Mouse (Mus musculus): ENCODE measurements around the gene A1cf. TPM values are rescaled to one million over a fixed set of nuclear protein-coding genes. Genes with fewer than 3 reads are reported as not detected.

The A1cf gene
- total RNA-seq, 2 experiments from 2014 or later: not detected

GRCm38 (mm10) chr19:31950793-31951489 lies 82.4 kb downstream of the A1cf start:
- ATAC-seq (replicated peaks; ENCODE audit: poor library complexity): peak; percentile 87

GRCm38 (mm10) chr19:31953799-31954198 lies 85.2 kb downstream of the A1cf start:
- no peak for ATAC-seq (replicated peaks; ENCODE audit: poor library complexity)

- ATAC-seq (replicated peaks; ENCODE audit: poor library complexity): no peak
Observed at GRCm38 (mm10) chr19:31954267-31954666, 85.7 kb downstream of the A1cf start.

GRCm38 (mm10) chr19:31954696-31955095 lies 86.1 kb downstream of the A1cf start:
- ATAC-seq (replicated peaks; ENCODE audit: poor library complexity): no peak

- ATAC-seq (replicated peaks; ENCODE audit: poor library complexity): peak; percentile 96
Observed at GRCm38 (mm10) chr19:31956359-31956758, 87.8 kb downstream of the A1cf start.

GRCm38 (mm10) chr19:31960434-31960833 lies 91.9 kb downstream of the A1cf start:
- ATAC-seq (replicated peaks; ENCODE audit: poor library complexity): 0 out of 2 replicates have a peak, but pooled peaks have one; percentile 39

- ATAC-seq (replicated peaks; ENCODE audit: poor library complexity): peak; percentile 85
Observed at GRCm38 (mm10) chr19:31963147-31963546, 94.6 kb downstream of the A1cf start.

- peak; percentile 66 for ATAC-seq (replicated peaks; ENCODE audit: poor library complexity)
Observed at GRCm38 (mm10) chr19:31967933-31968532, 99.5 kb downstream of the A1cf start.

- no peak; the same call in 1 of the 2 replicates for ATAC-seq (replicated peaks; ENCODE audit: poor library complexity)
Observed at GRCm38 (mm10) chr19:31971405-31971804, 102.8 kb downstream of the A1cf start.

- ATAC-seq (replicated peaks; ENCODE audit: poor library complexity): peak; percentile 93
Observed at GRCm38 (mm10) chr19:31971998-31972397, 103.4 kb downstream of the A1cf start.

GRCm38 (mm10) chr19:31975882-31976281 lies 107.3 kb downstream of the A1cf start:
- ATAC-seq (replicated peaks; ENCODE audit: poor library complexity): peak; percentile 57

GRCm38 (mm10) chr19:31991057-31991456 lies 122.5 kb downstream of the A1cf start:
- ATAC-seq (replicated peaks; ENCODE audit: poor library complexity): peak; percentile 63; the same call in 1 of the 2 replicates

- ATAC-seq (replicated peaks; ENCODE audit: poor library complexity): no peak
Observed at GRCm38 (mm10) chr19:31996916-31997315, 128.4 kb downstream of the A1cf start.

Other genes with a start within 250 kb of the A1cf start
- 0.54 and 1.1 TPM in 2 replicates for gene Prkg1, start 103.7 kb upstream of the A1cf start, total RNA-seq (2015)
- gene Prkg1, start 103.7 kb upstream of the A1cf start, total RNA-seq (2017): 0.75 and 1.4 TPM in 2 replicates
- gene Asah2, start 239.4 kb downstream of the A1cf start, total RNA-seq (2015): 5.2 and 7.4 TPM in 2 replicates
- 8.4 and 8.5 TPM in 2 replicates for gene Asah2, start 239.4 kb downstream of the A1cf start, total RNA-seq (2017)

Measured in megakaryocyte progenitor cell, adult 5-6 weeks (primary cell).